Mouse (Mus musculus) CD8-positive naive resting alpha-beta T cell, adult 57 days (primary cell): ENCODE results near the gene Mrm2. TPM values are rescaled to one million over a fixed set of nuclear protein-coding genes. Genes with fewer than 3 reads are reported as not detected.

Experiments
- total RNA-seq: library from RNA; stranded (reverse); gene quantifications from one replicate; pipeline ENCODE4 v1.2.4, GENCODE M21; 2023

Gene Mrm2
- 5.8 TPM for total RNA-seq

GRCm38 (mm10) chr5:140331615-140332512 lies at the start of gene Mrm2:
Gene Mrm2, minus strand, starts transcription at chr5:140331898.

GRCm38 (mm10) chr5:140321042-140321755 lies 10.5 kb downstream of the Mrm2 start, which contains the start of the genes Mad1l1 and Nudt1:
Gene Mad1l1, minus strand, starts transcription at chr5:140321552.
Gene Nudt1, plus strand, starts transcription at chr5:140321656.

Other genes with a start within 250 kb of the Mrm2 start
- gene Mad1l1, start 10.3 kb downstream of the Mrm2 start, total RNA-seq, result 34.8 TPM
- 7.9 TPM for gene Nudt1, start 10.2 kb downstream of the Mrm2 start, total RNA-seq
- 16.3 TPM for gene Snx8, start 57.4 kb upstream of the Mrm2 start, total RNA-seq
- 112 TPM for gene Eif3b, start 87.4 kb upstream of the Mrm2 start, total RNA-seq
- not detected for gene Gm4869, start 113.7 kb upstream of the Mrm2 start, total RNA-seq
- 13.0 TPM for gene Chst12, start 173.7 kb upstream of the Mrm2 start, total RNA-seq
- 1.9 TPM for gene Grifin, start 233.2 kb upstream of the Mrm2 start, total RNA-seq